Mouse (Mus musculus) stomach, postnatal 0 days (tissue): ENCODE measurements at regions not wholly inside any gene's neighbourhood (a gene's known extent, or its start where the extent isn't known, plus 50 kb on each side); places are given as distances from the start of the nearest gene placed in this dataset.
A peak's percentile ranks its signal among the peaks of the same experiment; 100 is the strongest.

Experiments used
- ATAC-seq: fragments of 200-750 bp; cut with Nextera tagmentation; 2 replicates; pipeline ENCODE4 v1.8.0; 2017; ENCODE audit not compliant: low FRiP score, low TSS enrichment
- DNase-seq: peaks from one replicate; pipeline ENCODE4 v3.0.0-alpha.2; 2016; ENCODE audit warnings: low spot score
- H3K27ac ChIP-seq: fragments of 300-500 bp; sonication (generic); replicated peaks from 2 replicates; pipeline ENCODE4 v1.5.1; 2014; ENCODE audit warnings: mild to moderate bottlenecking, control low read depth
- H3K27me3 ChIP-seq: fragments of 300-500 bp; sonication (generic); 2 replicates; pipeline ENCODE4 v1.6.1; 2014; ENCODE audit warnings: low read length; ENCODE audit not compliant: control insufficient read depth, insufficient read depth
- H3K36me3 ChIP-seq: fragments of 300-500 bp; sonication (generic); 2 replicates; pipeline ENCODE4 v1.6.1; 2014; ENCODE audit warnings: low read length, mixed read lengths; ENCODE audit not compliant: control insufficient read depth, insufficient read depth
- H3K4me1 ChIP-seq: fragments of 300-500 bp; sonication (generic); replicated peaks from 2 replicates; pipeline ENCODE4 v1.6.1; 2014; ENCODE audit warnings: antibody characterized with exemption; ENCODE audit not compliant: control insufficient read depth, insufficient read depth
- H3K4me2 ChIP-seq: fragments of 300-500 bp; sonication (generic); replicated peaks from 2 replicates; pipeline ENCODE4 v1.6.1; 2014; ENCODE audit warnings: low read depth, mild to moderate bottlenecking, control low read depth, moderate library complexity
- H3K4me3 ChIP-seq: fragments of 300-500 bp; sonication (generic); 2 replicates; pipeline ENCODE4 v1.5.1; 2014; ENCODE audit warnings: low read depth, low read length, control low read depth
- H3K9ac ChIP-seq: fragments of 300-500 bp; sonication (generic); 2 replicates; pipeline ENCODE4 v1.6.1; 2014; ENCODE audit warnings: mild to moderate bottlenecking, low read length, control low read depth, mixed read lengths
- H3K9me3 ChIP-seq: fragments of 300-500 bp; sonication (generic); 2 replicates; pipeline ENCODE4 v1.6.1; 2016; ENCODE audit warnings: low read length; ENCODE audit not compliant: control insufficient read depth
- CTCF ChIP-seq: IDR thresholded peaks from 2 replicates; pipeline ENCODE4 v1.5.1; 2016; ENCODE audit warnings: antibody characterized with exemption, low read depth, mild to moderate bottlenecking, moderate library complexity
- EP300 ChIP-seq: optimal IDR thresholded peaks from 2 replicates; pipeline ENCODE3; 2016; ENCODE audit warnings: antibody characterized with exemption
- WGBS: fragments of 180-500 bp; shearing (Covaris S2); extraction: QIAGEN DNeasy Blood & Tissue Kit; methylation state at CpG from one replicate; pipeline ENCODE4 v1.1.7; 2014; 5-methylcytosine and 5-hydroxymethylcytosine counted together

DNA sequence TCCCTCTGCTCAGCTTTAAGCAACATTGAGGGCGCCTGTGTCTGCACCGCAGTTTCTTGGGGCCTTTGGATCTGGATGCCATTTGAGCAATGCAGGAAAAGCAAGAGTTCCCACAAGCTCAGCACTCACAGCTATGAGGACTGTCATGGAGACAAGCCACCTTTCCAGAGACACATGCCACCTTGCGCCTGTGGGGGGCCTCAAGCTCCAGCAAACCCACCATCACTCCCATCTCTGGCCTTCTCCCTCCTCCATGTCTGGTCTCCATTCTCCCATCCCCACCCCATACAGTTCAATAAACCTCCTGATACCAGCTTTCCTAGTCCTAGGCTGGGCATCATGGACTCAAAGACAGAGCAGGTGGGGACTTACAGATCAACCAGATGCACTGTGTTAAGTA lies 97.8 kb downstream of the Wdr11 start:
- H3K27me3 ChIP-seq, result no peaks in the 10 kb centered on the region
- DNase-seq (no peak), ATAC-seq (no peak)
- no peaks in the 10 kb centered on the region for H3K9me3 ChIP-seq
- no peak overlapping the region for H3K4me2 ChIP-seq
- WGBS, result 93% methylated on average over 3 of the region's 3 CpGs
- no peaks in the 10 kb centered on the region for H3K4me1 ChIP-seq
- no peak overlapping the region for H3K9ac ChIP-seq
- no peak overlapping the region for H3K4me3 ChIP-seq
- no peaks in the 10 kb centered on the region for H3K36me3 ChIP-seq
- H3K27ac ChIP-seq, result no peak overlapping the region
- TF ChIP-seq CTCF (no peak), EP300 (no peak)

DNA sequence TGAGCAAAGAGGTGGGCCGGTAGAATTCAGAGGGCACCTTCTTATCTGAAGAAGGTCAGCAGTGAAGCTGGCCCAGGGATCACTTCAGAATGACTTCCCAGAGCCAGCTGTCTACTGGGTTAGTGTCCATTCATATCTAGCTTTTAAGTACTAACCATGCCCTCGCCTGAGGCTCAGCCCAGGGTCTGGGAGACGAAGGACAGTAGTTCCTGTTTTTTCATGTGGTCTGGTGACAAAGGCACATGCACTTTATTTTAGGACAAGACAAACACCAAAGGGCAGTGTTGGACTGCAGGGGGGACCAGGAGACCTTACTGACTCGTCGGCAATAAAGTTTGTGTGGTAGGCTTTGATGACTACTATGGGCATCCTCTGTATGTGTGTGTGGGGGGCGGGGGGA lies 99.2 kb downstream of the Wdr11 start:
- TF ChIP-seq EP300, result no peak
- no peak for TF ChIP-seq CTCF
- Histone ChIP-seq H3K9me3 (no peaks in the 10 kb centered on the region), H3K27me3 (no peaks in the 10 kb centered on the region), H3K4me1 (no peaks in the 10 kb centered on the region), H3K4me2 (no peak overlapping the region), H3K36me3 (no peaks in the 10 kb centered on the region), H3K4me3 (no peak overlapping the region), H3K9ac (no peak overlapping the region), H3K27ac (no peak overlapping the region)
- 89% methylated on average over 6 of the region's 6 CpGs for WGBS
- ATAC-seq (no peak), DNase-seq (peak; percentile 9)

DNA sequence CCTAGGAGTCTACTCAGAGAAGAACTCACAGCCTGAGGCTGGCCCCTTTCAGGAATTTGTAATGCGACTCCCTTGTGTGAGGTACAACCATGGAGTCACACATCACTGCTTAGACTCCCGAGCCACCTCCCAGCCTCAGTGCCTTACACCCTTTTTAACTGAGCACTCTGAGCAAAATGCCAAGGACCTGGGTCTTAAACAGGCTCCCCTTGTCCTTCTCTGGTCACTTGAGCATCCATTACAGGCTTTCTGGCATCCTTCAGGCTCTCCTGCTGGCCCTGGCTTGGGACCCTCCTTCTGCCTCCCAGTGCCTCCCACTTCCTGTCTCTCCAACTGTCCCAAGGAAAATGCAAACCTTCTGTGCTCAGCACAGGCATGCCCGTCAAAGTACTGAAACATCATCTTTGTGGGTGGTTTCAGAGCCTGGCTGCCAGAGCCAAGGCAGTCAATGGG lies 100.0 kb downstream of the Wdr11 start:
- no peak overlapping the region for H3K4me3 ChIP-seq
- no peak overlapping the region for H3K4me2 ChIP-seq
- no peaks in the 10 kb centered on the region for H3K4me1 ChIP-seq
- WGBS, result 31% methylated on average over 3 of the region's 3 CpGs
- no peak overlapping the region for H3K9ac ChIP-seq
- 0 out of 2 replicates have a peak overlapping the region, but pooled peaks have one; percentile 18 for H3K27ac ChIP-seq
- no peaks in the 10 kb centered on the region for H3K36me3 ChIP-seq
- H3K9me3 ChIP-seq, result no peaks in the 10 kb centered on the region
- no peak for TF ChIP-seq CTCF
- no peak for TF ChIP-seq EP300
- peak; percentile 11 for DNase-seq
- ATAC-seq, result no peak
- H3K27me3 ChIP-seq, result no peaks in the 10 kb centered on the region

DNA sequence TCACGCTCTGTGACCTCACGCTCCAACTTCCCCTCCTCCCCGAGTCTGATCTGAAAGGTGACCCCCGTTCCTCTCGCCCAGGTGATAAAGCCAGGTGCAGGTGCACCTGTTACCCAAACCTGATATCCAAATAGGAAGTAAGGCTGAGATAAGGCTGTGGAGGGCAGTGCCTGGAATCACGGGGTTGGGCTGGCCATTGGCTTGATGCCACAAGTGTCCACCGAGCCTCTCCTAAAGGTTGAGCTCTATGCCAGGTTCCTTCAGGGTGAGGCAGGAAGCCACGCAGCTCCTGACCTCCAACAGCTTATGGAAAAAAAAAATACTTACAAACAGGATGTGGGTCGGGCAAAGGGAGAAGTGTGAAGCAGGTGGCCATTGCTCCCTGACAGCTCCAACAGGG lies 102.0 kb downstream of the Wdr11 start:
- no peaks in the 10 kb centered on the region for H3K36me3 ChIP-seq
- H3K9me3 ChIP-seq, result no peaks in the 10 kb centered on the region
- no peak overlapping the region for H3K9ac ChIP-seq
- H3K4me2 ChIP-seq, result no peak overlapping the region
- WGBS, result 49% methylated on average over 9 of the region's 9 CpGs
- no peaks in the 10 kb centered on the region for H3K4me1 ChIP-seq
- ATAC-seq (peak; percentile 84), DNase-seq (peak; percentile 85)
- TF ChIP-seq EP300 (no peak), CTCF (no peak)
- H3K4me3 ChIP-seq, result no peak overlapping the region
- H3K27me3 ChIP-seq, result no peaks in the 10 kb centered on the region
- H3K27ac ChIP-seq, result no peak overlapping the region

DNA sequence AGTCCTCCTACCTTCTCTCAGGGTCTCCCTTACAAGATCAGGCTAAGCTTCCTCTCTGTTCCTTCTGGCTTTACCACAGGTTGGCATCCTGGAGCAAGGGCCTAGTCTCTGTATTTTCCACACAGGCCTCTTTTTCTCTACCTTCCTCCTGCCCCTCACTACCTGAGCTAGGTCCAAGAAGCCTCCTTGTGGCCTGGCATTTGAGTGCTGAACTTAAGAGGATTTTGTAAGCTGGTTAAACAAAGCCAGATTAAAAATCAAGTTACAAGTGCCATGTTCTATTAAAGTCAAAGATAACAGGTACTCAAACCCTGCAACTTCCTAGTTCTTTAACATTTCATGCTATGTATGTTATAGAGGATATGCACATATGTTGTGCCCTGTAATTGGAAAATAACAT lies 102.5 kb downstream of the Wdr11 start:
- Histone ChIP-seq H3K36me3 (no peaks in the 10 kb centered on the region), H3K9ac (no peak overlapping the region), H3K27me3 (no peaks in the 10 kb centered on the region), H3K4me2 (no peak overlapping the region), H3K9me3 (no peaks in the 10 kb centered on the region), H3K4me3 (no peak overlapping the region), H3K27ac (0 out of 2 replicates have a peak overlapping the region, but pooled peaks have one; percentile 36), H3K4me1 (no peaks in the 10 kb centered on the region)
- ATAC-seq, result 0 out of 2 replicates have a peak, but pooled peaks have one; percentile 3
- DNase-seq, result no peak
- TF ChIP-seq EP300 (no peak), CTCF (no peak)

DNA sequence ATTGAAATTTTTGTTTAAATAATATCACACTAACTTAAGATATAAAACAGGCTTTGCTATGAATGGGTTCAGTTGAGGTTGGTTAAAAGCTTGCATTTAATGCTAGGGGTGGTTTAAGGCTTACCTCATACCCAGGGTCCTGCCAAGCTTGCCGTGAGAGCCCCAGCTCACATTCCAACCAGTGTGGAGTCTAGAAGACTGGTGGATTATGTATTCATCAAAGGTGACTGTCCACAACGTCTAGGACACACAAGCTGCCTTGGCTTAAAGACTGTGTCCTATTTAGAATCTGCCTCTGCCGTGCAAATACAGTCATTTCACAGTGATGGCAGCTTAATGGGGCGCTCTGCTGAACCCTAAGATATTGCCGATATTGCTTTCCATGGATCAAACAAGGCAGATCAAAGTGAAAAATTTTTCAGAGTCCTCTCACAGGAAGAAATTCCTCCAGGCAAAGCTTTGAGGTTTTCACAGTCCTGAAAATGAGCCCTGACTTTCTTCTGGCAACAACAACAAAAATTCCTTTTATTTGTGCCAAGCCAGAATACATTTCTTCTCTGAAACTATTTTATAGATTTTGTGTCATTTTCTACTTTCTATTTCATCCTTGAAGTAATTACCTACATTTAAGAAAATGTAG lies 108.4 kb downstream of the Wdr11 start:
- DNase-seq (no peak), ATAC-seq (no peak)
- H3K4me3 ChIP-seq, result no peak overlapping the region
- H3K9ac ChIP-seq, result no peak overlapping the region
- H3K4me1 ChIP-seq, result no peaks in the 10 kb centered on the region
- no peaks in the 10 kb centered on the region for H3K27me3 ChIP-seq
- no peak for TF ChIP-seq CTCF
- TF ChIP-seq EP300, result no peak
- no peak overlapping the region for H3K27ac ChIP-seq
- H3K9me3 ChIP-seq, result no peaks in the 10 kb centered on the region
- 61% methylated on average over 5 of the region's 5 CpGs for WGBS
- no peak overlapping the region for H3K4me2 ChIP-seq
- H3K36me3 ChIP-seq, result no peaks in the 10 kb centered on the region
